Mouse (Mus musculus) kidney, adult 2 months (tissue): ENCODE data around the gene Tpt1.

Source experiments
- CTCF ChIP-seq: fragments of 200-500 bp; conservative IDR thresholded peaks from 2 replicates; pipeline ENCODE4 v1.5.1; 2011; ENCODE audit warnings: low read depth, mild to moderate bottlenecking, control low read depth, low read length, moderate library complexity, mixed read lengths; ENCODE audit not compliant: insufficient read depth, insufficient read length
- POLR2A ChIP-seq: fragments of 200-500 bp; IDR thresholded peaks from one replicate; pipeline ENCODE4 v1.6.1; 2011; ENCODE audit warnings: low read depth, low read length, control low read depth

GRCm38 (mm10) chr14:75849236-75849635, 4.3 kb downstream of the Tpt1 start:
- TF ChIP-seq CTCF (no peak), POLR2A (no peak)
